Mouse (Mus musculus): Measurements from ENCODE around the gene Prpf40b. TPM values are rescaled to one million over a fixed set of nuclear protein-coding genes. Genes with fewer than 3 reads are reported as not detected.

Gene Prpf40b
- total and polyA plus RNA-seq, 2 experiments from 2014 or later: 89.7 to 116 TPM

GRCm38 (mm10) chr15:99344148-99344870 lies 49.4 kb downstream of the Prpf40b start:
- H3K27me3 ChIP-seq (ENCODE audit: insufficient read depth, low read length): no peaks in the 10 kb centered on the region
- 67% methylated on average over 8 of the region's 8 CpGs for WGBS
- H3K4me2 ChIP-seq (ENCODE audit: low read depth): no peak overlapping the region
- DNase-seq (no peak), ATAC-seq (no peak)
- H3K27ac ChIP-seq (ENCODE audit: low read depth, low read length): peak overlapping the region; percentile 66; the same call in 1 of the 2 replicates
- H3K4me1 ChIP-seq (ENCODE audit: insufficient read depth): peaks cover 10% of the 10 kb centered on the region
- H3K36me3 ChIP-seq (ENCODE audit: insufficient read depth): no peaks in the 10 kb centered on the region
- H3K9ac ChIP-seq: no peak overlapping the region; the same call in 1 of the 2 replicates
- no peak for TF ChIP-seq CTCF (IDR thresholded peaks at IDR 0.05; ENCODE audit: low read depth)
- no peaks in the 10 kb centered on the region for H3K9me3 ChIP-seq (ENCODE audit: low read length)
- H3K4me3 ChIP-seq (ENCODE audit: low read depth, low read length): no peak overlapping the region

- no peak overlapping the region for H3K4me2 ChIP-seq (ENCODE audit: low read depth)
- ATAC-seq (no peak), DNase-seq (no peak)
- H3K36me3 ChIP-seq (ENCODE audit: insufficient read depth): no peaks in the 10 kb centered on the region
- no peak for TF ChIP-seq CTCF (IDR thresholded peaks at IDR 0.05; ENCODE audit: low read depth)
- H3K9ac ChIP-seq: no peak overlapping the region
- 87% methylated on average over 4 of the region's 4 CpGs for WGBS
- no peaks in the 10 kb centered on the region for H3K27me3 ChIP-seq (ENCODE audit: insufficient read depth, low read length)
- no peaks in the 10 kb centered on the region for H3K9me3 ChIP-seq (ENCODE audit: low read length)
- H3K4me3 ChIP-seq (ENCODE audit: low read depth, low read length): no peak overlapping the region
- H3K4me1 ChIP-seq (ENCODE audit: insufficient read depth): peaks cover 10% of the 10 kb centered on the region
- H3K27ac ChIP-seq (ENCODE audit: low read depth, low read length): no peak overlapping the region
These were observed 50.1 kb downstream of the Prpf40b start for GRCm38 (mm10) chr15:99344961-99345360.

- Histone ChIP-seq H3K4me3 (ENCODE audit: low read depth, low read length) (no peak overlapping the region), H3K27ac (ENCODE audit: low read depth, low read length) (no peak overlapping the region), H3K4me2 (ENCODE audit: low read depth) (no peak overlapping the region), H3K27me3 (ENCODE audit: insufficient read depth, low read length) (no peaks in the 10 kb centered on the region), H3K36me3 (ENCODE audit: insufficient read depth) (no peaks in the 10 kb centered on the region), H3K9me3 (ENCODE audit: low read length) (no peaks in the 10 kb centered on the region), H3K4me1 (ENCODE audit: insufficient read depth) (no peaks in the 10 kb centered on the region), H3K9ac (no peak overlapping the region)
- ATAC-seq (no peak), DNase-seq (no peak)
- WGBS: 85% methylated on average over 6 of the region's 6 CpGs
- no peak for TF ChIP-seq CTCF (IDR thresholded peaks at IDR 0.05; ENCODE audit: low read depth)
These were observed 56.7 kb downstream of the Prpf40b start for GRCm38 (mm10) chr15:99351610-99352009.

GRCm38 (mm10) chr15:99352306-99352705 lies 57.4 kb downstream of the Prpf40b start:
- Histone ChIP-seq H3K27ac (ENCODE audit: low read depth, low read length) (no peak overlapping the region), H3K4me3 (ENCODE audit: low read depth, low read length) (no peak overlapping the region), H3K9me3 (ENCODE audit: low read length) (no peaks in the 10 kb centered on the region), H3K36me3 (ENCODE audit: insufficient read depth) (no peaks in the 10 kb centered on the region), H3K9ac (no peak overlapping the region), H3K4me2 (ENCODE audit: low read depth) (no peak overlapping the region), H3K4me1 (ENCODE audit: insufficient read depth) (no peaks in the 10 kb centered on the region), H3K27me3 (ENCODE audit: insufficient read depth, low read length) (no peaks in the 10 kb centered on the region)
- WGBS: 87% methylated on average over 5 of the region's 5 CpGs
- ATAC-seq: no peak
- DNase-seq: no peak
- TF ChIP-seq CTCF (IDR thresholded peaks at IDR 0.05; ENCODE audit: low read depth): no peak

- Histone ChIP-seq H3K27ac (ENCODE audit: low read depth, low read length) (no peak overlapping the region), H3K36me3 (ENCODE audit: insufficient read depth) (no peaks in the 10 kb centered on the region), H3K4me3 (ENCODE audit: low read depth, low read length) (no peak overlapping the region), H3K4me1 (ENCODE audit: insufficient read depth) (no peaks in the 10 kb centered on the region), H3K9ac (no peak overlapping the region), H3K27me3 (ENCODE audit: insufficient read depth, low read length) (no peaks in the 10 kb centered on the region), H3K9me3 (ENCODE audit: low read length) (no peaks in the 10 kb centered on the region), H3K4me2 (ENCODE audit: low read depth) (no peak overlapping the region)
- ATAC-seq (no peak), DNase-seq (no peak)
- no peak for TF ChIP-seq CTCF (IDR thresholded peaks at IDR 0.05; ENCODE audit: low read depth)
- 69% methylated on average over 6 of the region's 6 CpGs for WGBS
These were observed 60.8 kb downstream of the Prpf40b start for GRCm38 (mm10) chr15:99355660-99356059.

- DNase-seq (no peak), ATAC-seq (no peak)
- 80% methylated on average over 6 of the region's 6 CpGs for WGBS
- no peaks in the 10 kb centered on the region for H3K36me3 ChIP-seq (ENCODE audit: insufficient read depth)
- H3K4me3 ChIP-seq (ENCODE audit: low read depth, low read length): no peak overlapping the region
- no peak overlapping the region for H3K9ac ChIP-seq
- H3K27me3 ChIP-seq (ENCODE audit: insufficient read depth, low read length): no peaks in the 10 kb centered on the region
- TF ChIP-seq CTCF (IDR thresholded peaks at IDR 0.05; ENCODE audit: low read depth): no peak
- H3K4me1 ChIP-seq (ENCODE audit: insufficient read depth): no peaks in the 10 kb centered on the region
- H3K4me2 ChIP-seq (ENCODE audit: low read depth): no peak overlapping the region
- H3K9me3 ChIP-seq (ENCODE audit: low read length): no peaks in the 10 kb centered on the region
- H3K27ac ChIP-seq (ENCODE audit: low read depth, low read length): no peak overlapping the region
These were observed 61.6 kb downstream of the Prpf40b start for GRCm38 (mm10) chr15:99356462-99356861.

- Histone ChIP-seq H3K36me3 (ENCODE audit: insufficient read depth) (no peaks in the 10 kb centered on the region), H3K4me2 (ENCODE audit: low read depth) (no peak overlapping the region), H3K9ac (no peak overlapping the region), H3K4me3 (ENCODE audit: low read depth, low read length) (no peak overlapping the region), H3K27ac (ENCODE audit: low read depth, low read length) (no peak overlapping the region), H3K27me3 (ENCODE audit: insufficient read depth, low read length) (no peaks in the 10 kb centered on the region), H3K4me1 (ENCODE audit: insufficient read depth) (no peaks in the 10 kb centered on the region), H3K9me3 (ENCODE audit: low read length) (no peaks in the 10 kb centered on the region)
- 91% methylated on average over 9 of the region's 9 CpGs for WGBS
- no peak for TF ChIP-seq CTCF (IDR thresholded peaks at IDR 0.05; ENCODE audit: low read depth)
- DNase-seq (no peak), ATAC-seq (no peak)
These were observed 64.1 kb downstream of the Prpf40b start for GRCm38 (mm10) chr15:99358952-99359351.
